Mouse (Mus musculus): ENCODE data around the gene Fgd6. TPM values are rescaled to one million over a fixed set of nuclear protein-coding genes. Genes with fewer than 3 reads are reported as not detected.

The Fgd6 gene
- polyA plus RNA-seq, 1 experiment = 2.8 TPM

- no peaks in the 10 kb centered on the region for H3K4me1 ChIP-seq (ENCODE audit: control insufficient read depth, insufficient read depth, insufficient read length)
- H3K36me3 ChIP-seq (ENCODE audit: control insufficient read depth, insufficient read depth, low read length) = peaks cover 2% of the 10 kb centered on the region; the same call in 1 of the 2 replicates
- H3K4me3 ChIP-seq (ENCODE audit: extremely low read depth, insufficient read depth, insufficient read length) = no peak overlapping the region
- no peaks in the 10 kb centered on the region for H3K27me3 ChIP-seq (ENCODE audit: control insufficient read depth, insufficient read depth, low read length)
- no peak overlapping the region for H3K27ac ChIP-seq (ENCODE audit: insufficient read depth, low read length)
- WGBS = 91% methylated on average over 7 of the region's 7 CpGs
- DNase-seq (ENCODE audit: low read depth in 1 of 2, low spot score in 2 of 2) = no peak
- TF ChIP-seq POLR2A (IDR thresholded peaks at IDR 0.05; ENCODE audit: low read depth, low read length) (no peak), CTCF (IDR thresholded peaks at IDR 0.05; ENCODE audit: extremely low read depth, insufficient read depth, insufficient read length, insufficient replicate concordance) (no peak)
Measured at GRCm38 (mm10) chr10:94071641-94072040, 35.8 kb downstream of the Fgd6 start.

- TF ChIP-seq CTCF (IDR thresholded peaks at IDR 0.05; ENCODE audit: extremely low read depth, insufficient read depth, insufficient read length, insufficient replicate concordance) = no peak
- TF ChIP-seq POLR2A (IDR thresholded peaks at IDR 0.05; ENCODE audit: low read depth, low read length) = no peak
- no peaks in the 10 kb centered on the region for H3K4me1 ChIP-seq (ENCODE audit: control insufficient read depth, insufficient read depth, insufficient read length)
- 60% methylated on average over 10 of the region's 10 CpGs for WGBS
- no peaks in the 10 kb centered on the region for H3K27me3 ChIP-seq (ENCODE audit: control insufficient read depth, insufficient read depth, low read length)
- no peak overlapping the region for H3K27ac ChIP-seq (ENCODE audit: insufficient read depth, low read length)
- peaks cover 2% of the 10 kb centered on the region; the same call in 1 of the 2 replicates for H3K36me3 ChIP-seq (ENCODE audit: control insufficient read depth, insufficient read depth, low read length)
- no peak for DNase-seq (ENCODE audit: low read depth in 1 of 2, low spot score in 2 of 2)
- no peak overlapping the region for H3K4me3 ChIP-seq (ENCODE audit: extremely low read depth, insufficient read depth, insufficient read length)
Measured at GRCm38 (mm10) chr10:94072261-94072915, 36.6 kb downstream of the Fgd6 start.

GRCm38 (mm10) chr10:94072916-94073465, 37.2 kb downstream of the Fgd6 start:
- WGBS = 81% methylated on average over 4 of the region's 4 CpGs
- Histone ChIP-seq H3K36me3 (ENCODE audit: control insufficient read depth, insufficient read depth, low read length) (peaks cover 2% of the 10 kb centered on the region; the same call in 1 of the 2 replicates), H3K27ac (ENCODE audit: insufficient read depth, low read length) (no peak overlapping the region), H3K4me3 (ENCODE audit: extremely low read depth, insufficient read depth, insufficient read length) (no peak overlapping the region), H3K27me3 (ENCODE audit: control insufficient read depth, insufficient read depth, low read length) (no peaks in the 10 kb centered on the region), H3K4me1 (ENCODE audit: control insufficient read depth, insufficient read depth, insufficient read length) (no peaks in the 10 kb centered on the region)
- no peak for TF ChIP-seq POLR2A (IDR thresholded peaks at IDR 0.05; ENCODE audit: low read depth, low read length)
- no peak for DNase-seq (ENCODE audit: low read depth in 1 of 2, low spot score in 2 of 2)

- 93% methylated on average over 14 of the region's 14 CpGs for WGBS
Measured at GRCm38 (mm10) chr10:94076966-94077825, 41.4 kb downstream of the Fgd6 start.

GRCm38 (mm10) chr10:94080740-94081139, 44.9 kb downstream of the Fgd6 start:
- WGBS = 78% methylated on average over 3 of the region's 3 CpGs
- Histone ChIP-seq H3K27me3 (ENCODE audit: control insufficient read depth, insufficient read depth, low read length) (no peaks in the 10 kb centered on the region), H3K27ac (ENCODE audit: insufficient read depth, low read length) (no peak overlapping the region), H3K4me3 (ENCODE audit: extremely low read depth, insufficient read depth, insufficient read length) (no peak overlapping the region), H3K36me3 (ENCODE audit: control insufficient read depth, insufficient read depth, low read length) (no peaks in the 10 kb centered on the region), H3K4me1 (ENCODE audit: control insufficient read depth, insufficient read depth, insufficient read length) (peaks cover 4% of the 10 kb centered on the region; the same call in 1 of the 2 replicates)
- no peak for DNase-seq (ENCODE audit: low read depth in 1 of 2, low spot score in 2 of 2)
- TF ChIP-seq CTCF (IDR thresholded peaks at IDR 0.05; ENCODE audit: extremely low read depth, insufficient read depth, insufficient read length, insufficient replicate concordance) = no peak
- no peak for TF ChIP-seq POLR2A (IDR thresholded peaks at IDR 0.05; ENCODE audit: low read depth, low read length)

More at GRCm38 (mm10) chr10:94076966-94077825, 41.4 kb downstream of the Fgd6 start:
- Histone ChIP-seq H3K36me3 (ENCODE audit: control insufficient read depth, insufficient read depth, low read length) (peaks cover 2% of the 10 kb centered on the region; the same call in 1 of the 2 replicates), H3K4me1 (ENCODE audit: control insufficient read depth, insufficient read depth, insufficient read length) (peaks cover 3% of the 10 kb centered on the region; the same call in 1 of the 2 replicates), H3K27ac (ENCODE audit: insufficient read depth, low read length) (no peak overlapping the region), H3K27me3 (ENCODE audit: control insufficient read depth, insufficient read depth, low read length) (no peaks in the 10 kb centered on the region), H3K4me3 (ENCODE audit: extremely low read depth, insufficient read depth, insufficient read length) (no peak overlapping the region)
- no peak for TF ChIP-seq POLR2A (IDR thresholded peaks at IDR 0.05; ENCODE audit: low read depth, low read length)
- no peak for TF ChIP-seq CTCF (IDR thresholded peaks at IDR 0.05; ENCODE audit: extremely low read depth, insufficient read depth, insufficient read length, insufficient replicate concordance)
- no peak for DNase-seq (ENCODE audit: low read depth in 1 of 2, low spot score in 2 of 2)

GRCm38 (mm10) chr10:94082040-94082734, 46.4 kb downstream of the Fgd6 start:
- WGBS = 42% methylated on average over 7 of the region's 7 CpGs
- H3K27ac ChIP-seq (ENCODE audit: insufficient read depth, low read length) = no peak overlapping the region
- no peaks in the 10 kb centered on the region for H3K36me3 ChIP-seq (ENCODE audit: control insufficient read depth, insufficient read depth, low read length)
- DNase-seq (ENCODE audit: low read depth in 1 of 2, low spot score in 2 of 2) = no peak
- no peak overlapping the region for H3K4me3 ChIP-seq (ENCODE audit: extremely low read depth, insufficient read depth, insufficient read length)
- no peaks in the 10 kb centered on the region for H3K27me3 ChIP-seq (ENCODE audit: control insufficient read depth, insufficient read depth, low read length)
- peaks cover 4% of the 10 kb centered on the region; the same call in 1 of the 2 replicates for H3K4me1 ChIP-seq (ENCODE audit: control insufficient read depth, insufficient read depth, insufficient read length)
- TF ChIP-seq POLR2A (IDR thresholded peaks at IDR 0.05; ENCODE audit: low read depth, low read length) (no peak), CTCF (IDR thresholded peaks at IDR 0.05; ENCODE audit: extremely low read depth, insufficient read depth, insufficient read length, insufficient replicate concordance) (no peak)

All from spleen, adult 2 months (tissue).